Mouse (Mus musculus) liver, adult 2 months (tissue): ENCODE data around the gene Syt5. TPM values are rescaled to one million over a fixed set of nuclear protein-coding genes. Genes with fewer than 3 reads are reported as not detected.
"Not testable (repeated sequence)": the region's sequence is repeated elsewhere in the genome, so short reads cannot be mapped to it uniquely, and the experiment has no call there.

Experiments used
- DNase-seq: peaks from one replicate; pipeline ENCODE4 v3.0.0-alpha.2; 2011; ENCODE audit warnings: low read depth, low spot score; ENCODE audit errors: extremely low read depth
- H3K27ac ChIP-seq: fragments of 200-500 bp; replicated peaks from 2 replicates; pipeline ENCODE4 v1.5.1; 2012; ENCODE audit warnings: low read depth, mild to moderate bottlenecking, control low read depth, inconsistent platforms, low read length; ENCODE audit not compliant: insufficient read depth
- H3K27me3 ChIP-seq: fragments of 200-500 bp; 2 replicates; pipeline ENCODE4 v1.6.1; 2012; ENCODE audit warnings: mild to moderate bottlenecking, moderate library complexity, low read length, inconsistent platforms; ENCODE audit not compliant: control insufficient read depth, insufficient read depth
- H3K36me3 ChIP-seq: fragments of 200-500 bp; 2 replicates; pipeline ENCODE4 v1.6.1; 2012; ENCODE audit warnings: low read length, inconsistent platforms; ENCODE audit not compliant: control insufficient read depth, insufficient read depth
- H3K4me1 ChIP-seq: fragments of 200-500 bp; 2 replicates; pipeline ENCODE4 v1.6.1; 2011; ENCODE audit warnings: low read length; ENCODE audit not compliant: control insufficient read depth, insufficient read depth
- H3K4me3 ChIP-seq: fragments of 200-500 bp; 2 replicates; pipeline ENCODE4 v1.5.1; 2011; ENCODE audit warnings: low read depth, mild to moderate bottlenecking, control low read depth, low read length, moderate library complexity; ENCODE audit not compliant: insufficient read depth
- H3K79me2 ChIP-seq: fragments of 200-500 bp; 2 replicates; pipeline ENCODE4 v1.6.1; 2012; ENCODE audit warnings: inconsistent platforms, mild to moderate bottlenecking, low read length, moderate library complexity; ENCODE audit not compliant: control insufficient read depth, insufficient read depth
- H3K9ac ChIP-seq: fragments of 200-500 bp; 2 replicates; pipeline ENCODE4 v1.6.1; 2012; ENCODE audit warnings: low read depth, mild to moderate bottlenecking, control low read depth, inconsistent platforms, low read length
- CTCF ChIP-seq: fragments of 200-500 bp; IDR thresholded peaks from 2 replicates; pipeline ENCODE4 v1.5.1; 2011; ENCODE audit warnings: low read depth, low read length, control low read depth
- POLR2A ChIP-seq: fragments of 200-500 bp; IDR thresholded peaks from 2 replicates; pipeline ENCODE4 v1.6.1; 2011; ENCODE audit warnings: low read length, control low read depth; ENCODE audit not compliant: insufficient read depth; ENCODE audit errors: extremely low read depth
- WGBS: fragments of 180-500 bp; shearing (Covaris S2); methylation state at CpG from one replicate; pipeline ENCODE4 v1.1.7; 2018; 5-methylcytosine and 5-hydroxymethylcytosine counted together
- polyA plus RNA-seq: library from polyadenylated mRNA; depleted of rRNA; stranded (reverse); fragments of >200 nt; gene quantifications from 2 replicates; pipeline ENCODE4 v1.2.3, GENCODE M21; 2012; rRNA removed
- total RNA-seq: library from RNA; depleted of rRNA; stranded (reverse); fragments of >200 nt; gene quantifications from 2 replicates; pipeline ENCODE4 v1.2.3, GENCODE M21; 2014; rRNA removed

Syt5 gene
- total RNA-seq (not detected in 2 replicates), polyA plus RNA-seq (not detected in 2 replicates)

DNA sequence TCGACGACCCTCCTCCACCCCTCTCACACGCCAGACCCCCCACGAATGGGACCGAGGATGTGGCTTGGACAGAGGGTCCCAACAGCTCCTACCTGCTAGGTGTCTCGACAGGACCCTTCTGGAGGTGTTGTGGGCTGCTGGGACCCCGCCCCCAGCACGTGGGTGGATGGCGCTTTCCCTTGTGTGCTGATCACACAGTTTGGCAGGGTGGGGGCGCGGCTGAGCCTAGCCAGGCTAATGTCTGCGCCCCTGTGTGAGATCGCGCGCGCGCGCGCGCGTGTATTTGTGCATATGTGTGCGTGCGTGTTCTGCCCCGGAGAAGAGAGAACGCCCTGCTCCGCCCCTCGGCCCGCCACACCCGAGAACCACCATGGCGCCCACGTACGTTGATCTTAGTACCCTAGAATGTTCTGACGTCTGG, at the start of gene Syt5:
Gene Syt5 (minus strand): TSS at position 321 of the 421 bp plus-strand sequence.
- no peaks in the 10 kb centered on the region for H3K79me2 ChIP-seq
- no peak within 1 kb of the TSS for H3K9ac ChIP-seq
- WGBS, result 5% methylated on average over 33 of the region's 33 CpGs
- H3K27ac ChIP-seq, result no peak within 1 kb of the TSS
- no peak for DNase-seq
- TF ChIP-seq CTCF, result no peak
- no peak for TF ChIP-seq POLR2A
- no peak within 1 kb of the TSS for H3K4me3 ChIP-seq
- no peaks in the 10 kb centered on the region for H3K36me3 ChIP-seq
- peaks cover 8% of the 10 kb centered on the region; the same call in 1 of the 2 replicates for H3K27me3 ChIP-seq
- H3K4me1 ChIP-seq, result no peaks in the 10 kb centered on the region

DNA sequence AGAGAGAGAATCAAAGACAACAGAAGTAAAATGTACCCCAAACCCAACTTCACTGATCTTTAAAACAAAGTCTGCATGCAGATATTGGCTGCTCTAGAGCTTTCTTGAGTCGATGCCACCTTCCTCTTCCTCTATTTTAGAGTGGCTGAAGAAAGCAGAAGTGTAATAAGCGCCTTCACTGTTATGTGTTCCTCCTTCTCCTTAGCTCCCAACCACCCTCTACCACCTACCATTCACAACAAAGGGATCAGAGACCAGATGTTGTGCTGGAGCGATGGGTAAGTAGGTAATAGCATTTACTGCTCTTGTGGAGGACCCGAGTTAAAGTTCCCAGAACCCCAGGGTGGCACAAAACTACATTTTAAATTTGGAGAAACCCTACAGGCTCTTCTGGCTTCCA, 49.7 kb upstream of the Syt5 start:
- not testable (repeated sequence) for H3K9ac ChIP-seq, H3K4me1 ChIP-seq, H3K79me2 ChIP-seq, H3K27me3 ChIP-seq, H3K36me3 ChIP-seq, H3K4me3 ChIP-seq, H3K27ac ChIP-seq
- WGBS, result 71% methylated on average over 4 of the region's 4 CpGs
- DNase-seq, result peak; percentile 6

DNA sequence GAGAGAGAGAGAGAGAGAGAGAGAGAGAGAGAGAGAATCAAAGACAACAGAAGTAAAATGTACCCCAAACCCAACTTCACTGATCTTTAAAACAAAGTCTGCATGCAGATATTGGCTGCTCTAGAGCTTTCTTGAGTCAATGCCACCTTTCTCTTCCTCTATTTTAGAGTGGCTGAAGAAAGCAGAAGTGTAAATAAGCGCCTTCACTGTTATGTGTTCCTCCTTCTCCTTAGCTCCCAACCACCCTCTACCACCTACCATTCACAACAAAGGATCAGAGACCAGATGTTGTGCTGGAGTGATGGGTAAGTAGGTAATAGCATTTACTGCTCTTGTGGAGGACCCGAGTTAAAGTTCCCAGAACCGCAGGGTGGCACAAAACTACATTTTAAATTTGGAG, 34.1 kb upstream of the Syt5 start:
- H3K4me3 ChIP-seq, DNase-seq, H3K36me3 ChIP-seq, H3K27me3 ChIP-seq, H3K4me1 ChIP-seq, H3K27ac ChIP-seq, H3K9ac ChIP-seq, H3K79me2 ChIP-seq: not testable (repeated sequence)
- 83% methylated on average over 3 of the region's 3 CpGs for WGBS

DNA sequence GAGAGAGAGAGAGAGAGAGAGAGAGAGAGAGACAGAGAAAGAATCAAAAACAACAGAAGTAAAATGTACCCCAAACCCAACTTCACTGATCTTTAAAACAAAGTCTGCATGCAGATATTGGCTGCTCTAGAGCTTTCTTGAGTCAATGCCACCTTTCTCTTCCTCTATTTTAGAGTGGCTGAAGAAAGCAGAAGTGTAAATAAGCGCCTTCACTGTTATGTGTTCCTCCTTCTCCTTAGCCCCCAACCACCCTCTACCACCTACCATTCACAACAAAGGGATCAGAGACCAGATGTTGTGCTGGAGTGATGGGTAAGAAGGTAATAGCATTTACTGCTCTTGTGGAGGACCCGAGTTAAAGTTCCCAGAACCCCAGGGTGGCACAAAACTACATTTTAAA, 25.0 kb upstream of the Syt5 start:
- not testable (repeated sequence) for H3K36me3 ChIP-seq, H3K27me3 ChIP-seq, H3K9ac ChIP-seq, DNase-seq, H3K4me1 ChIP-seq, H3K79me2 ChIP-seq, H3K27ac ChIP-seq, H3K4me3 ChIP-seq
- 66% methylated on average over 2 of the region's 2 CpGs for WGBS

DNA sequence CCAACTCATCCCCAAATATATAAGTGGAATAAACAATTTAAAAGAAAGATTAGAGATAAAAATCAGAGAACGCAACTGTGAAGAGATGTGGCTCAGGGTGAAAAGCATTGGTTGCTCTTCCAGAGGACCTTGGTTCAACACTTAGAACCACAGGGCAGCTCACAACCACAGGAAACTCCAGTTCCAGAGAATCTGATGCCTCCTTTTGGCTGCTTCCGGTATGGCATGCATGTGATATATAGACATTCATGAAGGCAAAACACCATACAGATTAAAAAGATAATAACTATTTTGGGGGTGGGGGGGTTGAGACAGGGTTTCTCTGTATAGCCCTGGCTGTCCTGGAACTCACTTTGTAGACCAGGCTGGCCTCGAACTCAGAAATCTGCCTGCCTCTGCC, 15.3 kb upstream of the Syt5 start:
- Histone ChIP-seq H3K4me1 (no peaks in the 10 kb centered on the region), H3K79me2 (no peaks in the 10 kb centered on the region), H3K9ac (no peak overlapping the region), H3K4me3 (no peak overlapping the region), H3K36me3 (no peaks in the 10 kb centered on the region), H3K27ac (no peak overlapping the region), H3K27me3 (no peaks in the 10 kb centered on the region)
- DNase-seq, result no peak
- 84% methylated on average over 3 of the region's 3 CpGs for WGBS
- TF ChIP-seq POLR2A (no peak), CTCF (no peak)

DNA sequence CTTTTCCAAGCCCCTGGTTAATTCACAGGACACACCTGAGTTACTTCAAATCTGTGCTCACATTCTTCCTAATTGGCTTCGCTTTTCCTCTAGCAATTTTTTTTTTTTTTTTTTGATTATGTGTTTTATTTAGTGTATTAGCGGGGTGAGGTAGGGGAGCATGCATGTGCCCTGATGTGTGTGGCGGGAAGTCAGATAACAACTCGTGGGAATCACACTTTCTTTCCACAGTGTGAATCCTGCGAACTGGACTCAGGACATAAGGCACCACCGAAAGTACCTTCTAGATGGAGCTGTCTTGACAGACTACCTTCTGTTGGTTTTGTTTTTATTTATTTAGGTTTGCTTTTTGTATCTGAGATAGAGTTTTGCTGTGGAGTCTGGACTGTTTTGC, 9.8 kb upstream of the Syt5 start:
- Histone ChIP-seq H3K27ac (no peak overlapping the region), H3K9ac (no peak overlapping the region), H3K36me3 (no peaks in the 10 kb centered on the region), H3K4me3 (no peak overlapping the region), H3K79me2 (no peaks in the 10 kb centered on the region), H3K4me1 (no peaks in the 10 kb centered on the region), H3K27me3 (no peaks in the 10 kb centered on the region)
- DNase-seq, result no peak
- 65% methylated on average over 6 of the region's 6 CpGs for WGBS
- TF ChIP-seq CTCF (no peak), POLR2A (no peak)
